Mouse (Mus musculus): ENCODE measurements around the gene Dtx3. TPM values are rescaled to one million over a fixed set of nuclear protein-coding genes. Genes with fewer than 3 reads are reported as not detected.

The Dtx3 gene
- total and polyA plus RNA-seq, 3 experiments, result 23.7 to 102 (median 24.2) TPM

- intact Hi-C loops (cut with DNase I), result loop anchor here (5.0 kb wide), 1 partner anchor 34 kb away; no protein-coding TSS in a partner anchor
- H3K27me3 ChIP-seq (ENCODE audit: control insufficient read depth, insufficient read depth, low read length), result no peaks in the 10 kb centered on the region
- peak within 1 kb of the TSS; percentile 89 for H3K4me3 ChIP-seq
- H3K9ac ChIP-seq (ENCODE audit: low read depth, low read length), result peak within 1 kb of the TSS; percentile 73
- TF ChIP-seq EP300 (IDR thresholded peaks at IDR 0.05; ENCODE audit: insufficient read depth, low read depth, low read length) (no peak), CTCF (IDR thresholded peaks at IDR 0.05) (no peak), POLR2A (IDR thresholded peaks at IDR 0.05; ENCODE audit: insufficient read depth, low read depth, low read length) (no peak; the same call in none of the 2 replicates)
- H3K36me3 ChIP-seq (ENCODE audit: control insufficient read depth, insufficient read depth, low read length), result no peaks in the 10 kb centered on the region
- H3K27ac ChIP-seq, result peak within 1 kb of the TSS; percentile 70
- H3K79me2 ChIP-seq (replicated peaks; ENCODE audit: control insufficient read depth, insufficient read depth, low read length), result no peaks in the 10 kb centered on the region; the same call in 1 of the 2 replicates
- 1% methylated on average over 47 of the region's 47 CpGs for WGBS
- peaks cover 4% of the 10 kb centered on the region for H3K4me1 ChIP-seq (ENCODE audit: control insufficient read depth, insufficient read depth, low read length)
- DNase-seq, result peak; percentile 94
Measured at GRCm38 (mm10) chr10:127211414-127211854, 15.9 kb upstream of the Dtx3 start, which contains the start of gene Pip4k2c. Gene Pip4k2c (minus strand): TSS chr10:127211585.

GRCm38 (mm10) chr10:127210961-127211405, 15.5 kb upstream of the Dtx3 start:
- TF ChIP-seq EP300 (IDR thresholded peaks at IDR 0.05; ENCODE audit: insufficient read depth, low read depth, low read length) (no peak), CTCF (IDR thresholded peaks at IDR 0.05) (no peak), POLR2A (IDR thresholded peaks at IDR 0.05; ENCODE audit: insufficient read depth, low read depth, low read length) (no peak)
- Histone ChIP-seq H3K9ac (ENCODE audit: low read depth, low read length) (peak overlapping the region; percentile 73), H3K79me2 (replicated peaks; ENCODE audit: control insufficient read depth, insufficient read depth, low read length) (no peaks in the 10 kb centered on the region; the same call in 1 of the 2 replicates), H3K36me3 (ENCODE audit: control insufficient read depth, insufficient read depth, low read length) (no peaks in the 10 kb centered on the region), H3K27ac (peak overlapping the region; percentile 70), H3K4me1 (ENCODE audit: control insufficient read depth, insufficient read depth, low read length) (peaks cover 4% of the 10 kb centered on the region), H3K27me3 (ENCODE audit: control insufficient read depth, insufficient read depth, low read length) (no peaks in the 10 kb centered on the region), H3K4me3 (peak overlapping the region; percentile 89)
- 1% methylated on average over 25 of the region's 25 CpGs for WGBS
- no peak for DNase-seq
- intact Hi-C loops (cut with DNase I), result loop anchor here (5.0 kb wide), 1 partner anchor 34 kb away; no protein-coding TSS in a partner anchor

GRCm38 (mm10) chr10:127209928-127210570, 14.5 kb upstream of the Dtx3 start:
- DNase-seq, result no peak
- no peak for TF ChIP-seq EP300 (IDR thresholded peaks at IDR 0.05; ENCODE audit: insufficient read depth, low read depth, low read length)
- no peak for TF ChIP-seq CTCF (IDR thresholded peaks at IDR 0.05)
- TF ChIP-seq POLR2A (IDR thresholded peaks at IDR 0.05; ENCODE audit: insufficient read depth, low read depth, low read length), result no peak
- H3K9ac ChIP-seq (ENCODE audit: low read depth, low read length), result peak overlapping the region; percentile 10; the same call in 1 of the 2 replicates
- intact Hi-C loops (cut with DNase I), result loop anchor here (5.0 kb wide), 1 partner anchor 33 kb away; no protein-coding TSS in a partner anchor
- no peaks in the 10 kb centered on the region; the same call in 1 of the 2 replicates for H3K79me2 ChIP-seq (replicated peaks; ENCODE audit: control insufficient read depth, insufficient read depth, low read length)
- 80% methylated on average over 13 of the region's 13 CpGs for WGBS
- no peak overlapping the region; the same call in 1 of the 2 replicates for H3K4me3 ChIP-seq
- H3K4me1 ChIP-seq (ENCODE audit: control insufficient read depth, insufficient read depth, low read length), result peaks cover 4% of the 10 kb centered on the region
- H3K27me3 ChIP-seq (ENCODE audit: control insufficient read depth, insufficient read depth, low read length), result no peaks in the 10 kb centered on the region
- no peaks in the 10 kb centered on the region for H3K36me3 ChIP-seq (ENCODE audit: control insufficient read depth, insufficient read depth, low read length)
- H3K27ac ChIP-seq, result no peak overlapping the region

DNA sequence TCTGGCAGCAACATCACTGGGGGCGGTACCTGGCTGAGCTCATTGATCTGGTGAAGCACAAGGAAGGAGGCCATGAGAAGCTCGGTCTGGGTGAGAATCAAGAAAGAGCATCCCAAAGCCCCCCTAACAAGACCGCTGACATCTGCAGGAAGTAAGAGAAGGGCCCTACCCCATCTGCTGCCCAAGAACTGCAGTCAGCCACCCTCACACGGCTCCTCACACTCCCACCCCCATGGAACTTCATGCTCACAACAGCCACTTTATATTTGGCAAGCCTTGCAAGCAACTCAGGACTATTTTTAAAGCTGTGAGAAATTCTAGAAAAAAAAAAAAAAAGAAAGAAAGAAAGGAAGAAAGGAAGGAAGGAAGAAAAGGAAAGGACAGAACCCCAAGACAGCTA, 13.4 kb upstream of the Dtx3 start:
- intact Hi-C loops (cut with DNase I), result no loop called here
- H3K27me3 ChIP-seq (ENCODE audit: control insufficient read depth, insufficient read depth, low read length), result no peaks in the 10 kb centered on the region
- H3K79me2 ChIP-seq (replicated peaks; ENCODE audit: control insufficient read depth, insufficient read depth, low read length), result no peaks in the 10 kb centered on the region; the same call in 1 of the 2 replicates
- H3K36me3 ChIP-seq (ENCODE audit: control insufficient read depth, insufficient read depth, low read length), result no peaks in the 10 kb centered on the region
- H3K4me3 ChIP-seq, result no peak overlapping the region
- WGBS, result 58% methylated on average over 4 of the region's 4 CpGs
- no peak overlapping the region for H3K27ac ChIP-seq
- no peak overlapping the region for H3K9ac ChIP-seq (ENCODE audit: low read depth, low read length)
- peaks cover 4% of the 10 kb centered on the region for H3K4me1 ChIP-seq (ENCODE audit: control insufficient read depth, insufficient read depth, low read length)
- no peak for DNase-seq
- TF ChIP-seq EP300 (IDR thresholded peaks at IDR 0.05; ENCODE audit: insufficient read depth, low read depth, low read length) (no peak), POLR2A (IDR thresholded peaks at IDR 0.05; ENCODE audit: insufficient read depth, low read depth, low read length) (no peak), CTCF (IDR thresholded peaks at IDR 0.05) (no peak)

- Histone ChIP-seq H3K27me3 (ENCODE audit: control insufficient read depth, insufficient read depth, low read length) (no peaks in the 10 kb centered on the region), H3K4me3 (no peak overlapping the region), H3K9ac (ENCODE audit: low read depth, low read length) (no peak overlapping the region), H3K27ac (no peak overlapping the region), H3K79me2 (replicated peaks; ENCODE audit: control insufficient read depth, insufficient read depth, low read length) (no peaks in the 10 kb centered on the region; the same call in 1 of the 2 replicates), H3K36me3 (ENCODE audit: control insufficient read depth, insufficient read depth, low read length) (no peaks in the 10 kb centered on the region), H3K4me1 (ENCODE audit: control insufficient read depth, insufficient read depth, low read length) (peaks cover under 1% of the 10 kb centered on the region)
- 67% methylated on average over 10 of the region's 10 CpGs for WGBS
- intact Hi-C loops (cut with DNase I), result no loop called here
- no peak for TF ChIP-seq POLR2A (IDR thresholded peaks at IDR 0.05; ENCODE audit: insufficient read depth, low read depth, low read length)
- TF ChIP-seq CTCF (IDR thresholded peaks at IDR 0.05), result no peak
- no peak for TF ChIP-seq EP300 (IDR thresholded peaks at IDR 0.05; ENCODE audit: insufficient read depth, low read depth, low read length)
- DNase-seq, result no peak
Measured at GRCm38 (mm10) chr10:127205373-127205772, 9.8 kb upstream of the Dtx3 start.

GRCm38 (mm10) chr10:127204589-127204988, 9.1 kb upstream of the Dtx3 start:
- Histone ChIP-seq H3K4me1 (ENCODE audit: control insufficient read depth, insufficient read depth, low read length) (no peaks in the 10 kb centered on the region), H3K79me2 (replicated peaks; ENCODE audit: control insufficient read depth, insufficient read depth, low read length) (no peaks in the 10 kb centered on the region), H3K9ac (ENCODE audit: low read depth, low read length) (no peak overlapping the region), H3K27ac (no peak overlapping the region), H3K4me3 (no peak overlapping the region), H3K27me3 (ENCODE audit: control insufficient read depth, insufficient read depth, low read length) (no peaks in the 10 kb centered on the region), H3K36me3 (ENCODE audit: control insufficient read depth, insufficient read depth, low read length) (no peaks in the 10 kb centered on the region)
- intact Hi-C loops (cut with DNase I), result no loop called here
- TF ChIP-seq POLR2A (IDR thresholded peaks at IDR 0.05; ENCODE audit: insufficient read depth, low read depth, low read length), result no peak
- TF ChIP-seq CTCF (IDR thresholded peaks at IDR 0.05), result no peak
- no peak for TF ChIP-seq EP300 (IDR thresholded peaks at IDR 0.05; ENCODE audit: insufficient read depth, low read depth, low read length)
- 93% methylated on average over 5 of the region's 5 CpGs for WGBS
- no peak for DNase-seq
